Mouse (Mus musculus): ENCODE data around the gene Cacna1h.

GRCm38 (mm10) chr17:25402224-25402623, 31.4 kb downstream of the Cacna1h start:
- no peak for TF ChIP-seq CTCF (IDR thresholded peaks at IDR 0.05; ENCODE audit: low read depth)
- TF ChIP-seq EP300 (IDR thresholded peaks at IDR 0.05; ENCODE audit: low read depth) = no peak

All from liver, embryonic 14.5 days (tissue).